Mouse (Mus musculus): ENCODE results near the gene Mroh2a. TPM values are rescaled to one million over a fixed set of nuclear protein-coding genes. Genes with fewer than 3 reads are reported as not detected.

The Mroh2a gene
- polyA plus RNA-seq, 1 experiment from 2014 or later = 0.68 TPM

GRCm38 (mm10) chr1:88294650-88295049 is 67.9 kb downstream of the Mroh2a start:
- no peak for ATAC-seq (ENCODE audit: low read depth)

GRCm38 (mm10) chr1:88296171-88296920 is 69.6 kb downstream of the Mroh2a start:
- H3K4me1 ChIP-seq (replicated peaks) = no peaks in the 10 kb centered on the region
- no peak overlapping the region for H3K4me2 ChIP-seq
- no peak overlapping the region for H3K4me3 ChIP-seq
- no peak overlapping the region for H3K9ac ChIP-seq
- no peaks in the 10 kb centered on the region for H3K36me3 ChIP-seq
- H3K27ac ChIP-seq (replicated peaks) = no peak overlapping the region
- 76% methylated on average over 4 of the region's 4 CpGs for WGBS
- H3K27me3 ChIP-seq = no peaks in the 10 kb centered on the region
- H3K9me3 ChIP-seq = peaks cover 71% of the 10 kb centered on the region
- no peak for ATAC-seq (ENCODE audit: low read depth)

More at GRCm38 (mm10) chr1:88294650-88295049, 67.9 kb downstream of the Mroh2a start:
- 13% methylated on average over 1 of the region's 1 CpGs for WGBS
- peaks cover 68% of the 10 kb centered on the region for H3K9me3 ChIP-seq
- no peak overlapping the region for H3K4me2 ChIP-seq
- H3K27me3 ChIP-seq = no peaks in the 10 kb centered on the region
- H3K36me3 ChIP-seq = no peaks in the 10 kb centered on the region
- H3K4me3 ChIP-seq = no peak overlapping the region
- no peaks in the 10 kb centered on the region for H3K4me1 ChIP-seq (replicated peaks)
- H3K27ac ChIP-seq (replicated peaks) = no peak overlapping the region
- H3K9ac ChIP-seq = no peak overlapping the region

- Histone ChIP-seq H3K27me3 (no peaks in the 10 kb centered on the region), H3K27ac (replicated peaks) (no peak overlapping the region), H3K9ac (no peak overlapping the region), H3K4me1 (replicated peaks) (no peaks in the 10 kb centered on the region), H3K9me3 (peaks cover 74% of the 10 kb centered on the region), H3K4me2 (no peak overlapping the region), H3K4me3 (no peak overlapping the region), H3K36me3 (no peaks in the 10 kb centered on the region)
- WGBS = 68% methylated on average over 7 of the region's 7 CpGs
- no peak for ATAC-seq (ENCODE audit: low read depth)
Observed at GRCm38 (mm10) chr1:88297480-88298258, 70.9 kb downstream of the Mroh2a start.

- Histone ChIP-seq H3K27me3 (no peaks in the 10 kb centered on the region), H3K4me1 (replicated peaks) (no peaks in the 10 kb centered on the region), H3K27ac (replicated peaks) (no peak overlapping the region), H3K4me2 (no peak overlapping the region), H3K9ac (no peak overlapping the region), H3K4me3 (no peak overlapping the region), H3K9me3 (peaks cover 83% of the 10 kb centered on the region), H3K36me3 (no peaks in the 10 kb centered on the region)
- WGBS = 59% methylated on average over 4 of the region's 4 CpGs
- ATAC-seq (ENCODE audit: low read depth) = no peak
Observed at GRCm38 (mm10) chr1:88298686-88299528, 72.1 kb downstream of the Mroh2a start.

GRCm38 (mm10) chr1:88299529-88299945 is 72.8 kb downstream of the Mroh2a start:
- Histone ChIP-seq H3K9me3 (peaks cover 86% of the 10 kb centered on the region), H3K27me3 (no peaks in the 10 kb centered on the region), H3K4me2 (no peak overlapping the region), H3K36me3 (no peaks in the 10 kb centered on the region), H3K9ac (no peak overlapping the region), H3K4me1 (replicated peaks) (no peaks in the 10 kb centered on the region), H3K27ac (replicated peaks) (no peak overlapping the region), H3K4me3 (no peak overlapping the region)
- 81% methylated on average over 2 of the region's 2 CpGs for WGBS
- ATAC-seq (ENCODE audit: low read depth) = no peak

- Histone ChIP-seq H3K4me1 (replicated peaks) (no peaks in the 10 kb centered on the region), H3K27me3 (no peaks in the 10 kb centered on the region), H3K4me2 (no peak overlapping the region), H3K9ac (no peak overlapping the region), H3K4me3 (no peak overlapping the region), H3K27ac (replicated peaks) (no peak overlapping the region), H3K9me3 (peaks cover 87% of the 10 kb centered on the region), H3K36me3 (no peaks in the 10 kb centered on the region)
- no peak for ATAC-seq (ENCODE audit: low read depth)
- 44% methylated on average over 5 of the region's 5 CpGs for WGBS
Observed at GRCm38 (mm10) chr1:88300301-88301050, 73.7 kb downstream of the Mroh2a start.

GRCm38 (mm10) chr1:88301121-88302014 is 74.6 kb downstream of the Mroh2a start:
- H3K9me3 ChIP-seq = peaks cover 86% of the 10 kb centered on the region
- H3K4me1 ChIP-seq (replicated peaks) = no peaks in the 10 kb centered on the region
- no peak overlapping the region for H3K27ac ChIP-seq (replicated peaks)
- H3K4me2 ChIP-seq = no peak overlapping the region
- 71% methylated on average over 9 of the region's 9 CpGs for WGBS
- peak; percentile 16; the same call in 1 of the 2 replicates for ATAC-seq (ENCODE audit: low read depth)
- H3K27me3 ChIP-seq = no peaks in the 10 kb centered on the region
- no peaks in the 10 kb centered on the region for H3K36me3 ChIP-seq
- H3K4me3 ChIP-seq = no peak overlapping the region
- H3K9ac ChIP-seq = no peak overlapping the region

GRCm38 (mm10) chr1:88302057-88302740 is 75.4 kb downstream of the Mroh2a start:
- Histone ChIP-seq H3K36me3 (no peaks in the 10 kb centered on the region), H3K4me1 (replicated peaks) (no peaks in the 10 kb centered on the region), H3K4me2 (no peak overlapping the region), H3K9me3 (peaks cover 88% of the 10 kb centered on the region), H3K4me3 (no peak overlapping the region), H3K9ac (no peak overlapping the region), H3K27me3 (no peaks in the 10 kb centered on the region), H3K27ac (replicated peaks) (no peak overlapping the region)
- WGBS = 63% methylated on average over 14 of the region's 14 CpGs
- no peak for ATAC-seq (ENCODE audit: low read depth)

GRCm38 (mm10) chr1:88303762-88304161 is 77.0 kb downstream of the Mroh2a start:
- Histone ChIP-seq H3K9ac (no peak overlapping the region), H3K36me3 (no peaks in the 10 kb centered on the region), H3K27ac (replicated peaks) (no peak overlapping the region), H3K4me3 (no peak overlapping the region), H3K4me1 (replicated peaks) (no peaks in the 10 kb centered on the region), H3K9me3 (peaks cover 92% of the 10 kb centered on the region), H3K4me2 (no peak overlapping the region), H3K27me3 (no peaks in the 10 kb centered on the region)
- 65% methylated on average over 6 of the region's 6 CpGs for WGBS
- no peak for ATAC-seq (ENCODE audit: low read depth)

- Histone ChIP-seq H3K4me1 (replicated peaks) (no peaks in the 10 kb centered on the region), H3K36me3 (no peaks in the 10 kb centered on the region), H3K4me2 (no peak overlapping the region), H3K9ac (no peak overlapping the region), H3K9me3 (peaks cover 92% of the 10 kb centered on the region), H3K27ac (replicated peaks) (no peak overlapping the region), H3K4me3 (no peak overlapping the region), H3K27me3 (no peaks in the 10 kb centered on the region)
- 59% methylated on average over 8 of the region's 8 CpGs for WGBS
- ATAC-seq (ENCODE audit: low read depth) = no peak
Observed at GRCm38 (mm10) chr1:88304261-88304985, 77.6 kb downstream of the Mroh2a start.

All from neural tube, embryonic 13.5 days (tissue).